Mouse (Mus musculus) myocyte (in vitro differentiated cells): ENCODE measurements around the gene Aff3. TPM values are rescaled to one million over a fixed set of nuclear protein-coding genes. Genes with fewer than 3 reads are reported as not detected.

Source experiments
- H3K27me3 ChIP-seq: one replicate; pipeline ENCODE4 v1.6.1; 2011; ENCODE audit not compliant: control insufficient read depth, insufficient read depth, insufficient read length
- H3K36me3 ChIP-seq: one replicate; pipeline ENCODE4 v1.6.1; 2011; ENCODE audit not compliant: control insufficient read depth, insufficient read depth
- H3K4me2 ChIP-seq: one replicate; pipeline ENCODE4 v1.6.1; 2011; ENCODE audit warnings: low read depth, control low read depth
- H3K4me3 ChIP-seq: one replicate; pipeline ENCODE4 v1.5.1; 2011; ENCODE audit warnings: mild to moderate bottlenecking, control low read depth, moderate library complexity
- H3K79me2 ChIP-seq: one replicate; pipeline ENCODE4 v1.6.1; 2011; ENCODE audit not compliant: control insufficient read depth, insufficient read depth
- H3ac ChIP-seq: one replicate; pipeline ENCODE4 v1.6.1; 2011; ENCODE audit not compliant: control insufficient read depth, insufficient read length
- CEBPB ChIP-seq: IDR thresholded peaks from 2 replicates; pipeline ENCODE4 v1.6.1; 2011; ENCODE audit warnings: mild to moderate bottlenecking, moderate library complexity; ENCODE audit not compliant: poor library complexity, insufficient read depth, severe bottlenecking
- E2F4 ChIP-seq: IDR thresholded peaks from one replicate; pipeline ENCODE4 v1.6.1; 2011; ENCODE audit warnings: mild to moderate bottlenecking, control low read depth, moderate library complexity; ENCODE audit not compliant: insufficient read depth
- MAX ChIP-seq: IDR thresholded peaks from one replicate; pipeline ENCODE4 v1.6.1; 2011; ENCODE audit warnings: low read depth, mild to moderate bottlenecking, control low read depth
- MYOD1 ChIP-seq, 3 experiments: IDR thresholded peaks; one replicate each; pipeline ENCODE4 v1.6.1; 2011; ENCODE audit warnings: control low read depth in 2 of 3, low read depth in 2 of 3, mild to moderate bottlenecking in 2 of 3, moderate library complexity in 1 of 3; ENCODE audit not compliant: insufficient read length in 2 of 3, control insufficient read depth in 1 of 3
- MYOG ChIP-seq, 3 experiments: IDR thresholded peaks; one replicate each; pipeline ENCODE4 v1.6.1; 2011; ENCODE audit warnings: control low read depth in 2 of 3, low read depth in 2 of 3, mild to moderate bottlenecking in 2 of 3; ENCODE audit not compliant: insufficient read length in 2 of 3, control insufficient read depth in 1 of 3, insufficient read depth in 1 of 3
- POLR2A ChIP-seq: IDR thresholded peaks from one replicate; pipeline ENCODE4 v1.6.1; 2011; ENCODE audit warnings: low read depth, mild to moderate bottlenecking, control low read depth, moderate library complexity; ENCODE audit not compliant: insufficient read length
- POLR2AphosphoS2 ChIP-seq: IDR thresholded peaks from one replicate; pipeline ENCODE4 v1.6.1; 2011; ENCODE audit warnings: low read depth, control low read depth; ENCODE audit not compliant: insufficient read length
- REST ChIP-seq: IDR thresholded peaks from one replicate; pipeline ENCODE4 v1.6.1; 2011; ENCODE audit warnings: mild to moderate bottlenecking, control low read depth, moderate library complexity; ENCODE audit not compliant: insufficient read depth, insufficient read length
- SRF ChIP-seq: IDR thresholded peaks from one replicate; pipeline ENCODE4 v1.6.1; 2011; ENCODE audit warnings: low read depth; ENCODE audit not compliant: control insufficient read depth, insufficient read length
- TCF12 ChIP-seq: IDR thresholded peaks from one replicate; pipeline ENCODE4 v1.6.1; 2011; ENCODE audit warnings: mild to moderate bottlenecking, control low read depth; ENCODE audit not compliant: poor library complexity, insufficient read depth, severe bottlenecking
- TCF3 ChIP-seq: IDR thresholded peaks from one replicate; pipeline ENCODE4 v1.6.1; 2011; ENCODE audit warnings: low read depth, control low read depth; ENCODE audit not compliant: insufficient read length
- USF1 ChIP-seq: IDR thresholded peaks from one replicate; pipeline ENCODE4 v1.6.1; 2011; ENCODE audit warnings: low read depth, mild to moderate bottlenecking, control low read depth, moderate library complexity
- polyA plus RNA-seq: library from polyadenylated mRNA; unstranded; fragments of >200 nt; fragmentation: generic; extraction: Trizol; gene quantifications from one replicate; pipeline ENCODE4 v1.2.1, GENCODE M21; 2012; ENCODE audit warnings: missing spikeins

Gene Aff3
- polyA plus RNA-seq, 1 experiment, result not detected

DNA sequence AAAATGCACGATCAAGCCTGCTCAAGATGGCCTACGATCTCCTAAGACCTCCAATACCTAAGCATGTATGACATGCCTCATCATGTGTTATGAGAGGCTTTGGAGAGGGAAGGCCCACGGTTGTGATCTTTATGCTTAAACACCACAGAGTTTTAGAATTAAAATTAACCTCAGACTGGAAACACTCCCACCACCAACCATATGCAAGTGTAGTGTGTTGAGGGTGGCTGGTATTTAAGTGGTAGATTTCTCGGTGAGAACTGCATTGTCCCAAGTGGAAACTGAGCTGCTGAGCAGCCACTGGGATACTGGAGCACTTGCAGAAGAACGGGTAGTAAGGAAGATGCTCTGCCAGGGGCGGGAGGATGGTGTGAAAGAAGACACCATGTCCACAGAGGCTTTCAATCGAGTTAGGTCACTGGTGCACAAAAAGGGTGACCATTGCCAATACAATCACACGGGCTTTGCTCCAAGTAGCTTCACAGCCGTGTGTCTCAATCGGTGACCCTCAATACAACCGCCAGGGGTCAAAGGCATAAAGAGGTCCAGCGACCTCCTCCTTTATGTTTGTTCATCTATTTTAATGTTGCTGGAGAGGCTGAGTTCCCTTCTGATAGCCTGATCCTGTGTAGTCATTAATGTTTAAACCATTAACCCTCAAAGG is 150.7 kb downstream of the Aff3 start:
- Histone ChIP-seq H3K36me3 (no peaks in the 10 kb centered on the region), H3ac (no peak overlapping the region), H3K79me2 (no peaks in the 10 kb centered on the region), H3K4me3 (no peak overlapping the region), H3K4me2 (no peak overlapping the region), H3K27me3 (no peaks in the 10 kb centered on the region)
- no peak for TF ChIP-seq MYOD1 (IDR thresholded peaks at IDR 0.05; ENCODE audit: control insufficient read depth in 1 of 3, insufficient read length in 2 of 3, low read depth in 2 of 3)
- no peak for TF ChIP-seq USF1
- no peak for TF ChIP-seq POLR2AphosphoS2
- TF ChIP-seq MAX, result no peak
- no peak for TF ChIP-seq POLR2A
- TF ChIP-seq TCF12, result no peak
- no peak for TF ChIP-seq SRF
- TF ChIP-seq E2F4, result no peak
- TF ChIP-seq REST, result no peak
- TF ChIP-seq MYOG (IDR thresholded peaks at IDR 0.05; ENCODE audit: control insufficient read depth in 1 of 3, insufficient read depth in 1 of 3, insufficient read length in 2 of 3, low read depth in 2 of 3), result no peak
- TF ChIP-seq CEBPB, result no peak
- TF ChIP-seq TCF3, result no peak

DNA sequence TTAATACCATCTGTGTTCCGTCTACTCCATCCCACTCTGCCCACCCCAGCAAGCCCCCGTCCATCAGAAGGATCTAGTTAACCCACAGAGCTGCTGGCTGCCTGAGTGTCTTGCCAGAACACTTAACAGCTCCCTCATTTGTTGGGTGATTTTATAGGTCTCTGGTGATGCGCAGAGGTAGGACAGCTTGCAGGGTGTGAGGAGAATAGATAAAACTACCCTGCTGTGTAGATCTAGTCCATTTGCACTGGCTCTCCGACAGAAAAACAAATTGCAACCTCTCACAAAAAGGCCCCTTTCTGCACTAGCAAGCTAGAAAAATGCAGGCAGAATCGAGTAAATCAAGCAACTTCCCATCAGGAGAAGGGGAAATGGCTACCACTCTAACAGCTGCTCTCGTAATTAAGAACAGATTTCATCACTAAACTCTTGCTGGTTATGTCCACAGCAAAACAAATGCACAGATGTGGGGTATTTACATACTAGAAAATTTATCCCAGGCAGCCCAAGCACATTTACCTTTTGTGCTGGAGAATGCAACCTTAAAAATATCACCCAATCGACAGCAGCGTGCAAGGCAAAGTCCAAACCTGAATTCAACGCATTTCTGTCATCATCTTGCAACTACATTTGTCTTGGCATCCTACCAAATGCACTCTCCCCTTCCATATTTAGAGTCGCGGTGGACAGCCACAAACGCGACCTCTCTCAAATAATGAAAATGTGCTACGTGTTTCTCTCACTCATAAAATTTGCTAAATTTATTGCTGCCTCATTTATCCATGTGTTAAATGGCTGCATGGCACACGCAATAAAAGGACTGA is 152.3 kb downstream of the Aff3 start:
- Histone ChIP-seq H3K27me3 (no peaks in the 10 kb centered on the region), H3K4me2 (no peak overlapping the region), H3ac (no peak overlapping the region), H3K4me3 (no peak overlapping the region), H3K79me2 (no peaks in the 10 kb centered on the region), H3K36me3 (no peaks in the 10 kb centered on the region)
- TF ChIP-seq POLR2AphosphoS2, result no peak
- TF ChIP-seq MAX, result no peak
- no peak for TF ChIP-seq POLR2A
- TF ChIP-seq USF1, result no peak
- no peak for TF ChIP-seq TCF12
- no peak for TF ChIP-seq TCF3

DNA sequence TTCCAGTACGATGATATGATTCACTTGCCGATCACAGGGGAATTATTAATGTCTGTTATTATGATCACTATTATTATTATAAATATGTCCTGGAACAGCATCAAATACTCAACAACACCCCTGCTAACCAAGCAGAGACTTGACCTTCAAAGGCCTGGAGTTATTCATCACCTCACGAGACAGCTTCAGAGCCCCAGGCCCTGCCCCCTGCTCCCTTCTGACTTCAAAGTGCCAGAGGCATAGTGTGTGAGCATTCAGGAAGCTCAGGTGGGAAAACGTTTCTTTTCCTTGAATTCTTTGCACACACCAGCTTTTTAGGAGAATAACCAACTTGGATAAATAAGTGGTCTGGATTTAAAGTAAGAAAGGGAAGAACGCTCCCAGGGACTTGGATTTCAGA is 153.7 kb downstream of the Aff3 start:
- TF ChIP-seq CEBPB (no peak), MYOG (IDR thresholded peaks at IDR 0.05; ENCODE audit: control insufficient read depth in 1 of 3, insufficient read depth in 1 of 3, insufficient read length in 2 of 3, low read depth in 2 of 3) (no peak), POLR2A (no peak), MYOD1 (IDR thresholded peaks at IDR 0.05; ENCODE audit: control insufficient read depth in 1 of 3, insufficient read length in 2 of 3, low read depth in 2 of 3) (no peak), USF1 (no peak), MAX (no peak), POLR2AphosphoS2 (no peak), TCF3 (no peak), REST (no peak), E2F4 (no peak)
- no peak overlapping the region for H3K4me2 ChIP-seq
- no peak overlapping the region for H3K4me3 ChIP-seq

DNA sequence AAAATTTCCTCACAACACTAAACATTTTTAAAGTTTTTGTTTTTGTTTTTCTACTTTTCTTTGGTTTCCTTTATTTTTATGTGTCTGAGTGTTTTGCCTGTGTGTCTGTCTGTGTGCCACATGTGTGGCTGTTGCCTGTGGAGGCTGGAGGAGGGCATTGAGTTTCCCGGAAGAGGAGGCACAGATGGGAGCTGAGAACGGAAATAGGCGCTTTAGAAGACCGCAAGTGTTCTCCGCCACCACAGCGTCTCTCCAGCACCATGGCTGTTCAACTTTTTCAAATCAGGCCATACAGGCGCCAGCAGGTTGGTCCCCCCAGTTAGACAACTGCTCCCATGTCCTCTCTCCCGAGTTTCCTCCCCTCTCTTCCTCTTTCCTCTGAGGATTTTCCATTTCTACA is 155.5 kb downstream of the Aff3 start:
- no peaks in the 10 kb centered on the region for H3K36me3 ChIP-seq
- TF ChIP-seq MAX, result no peak
- no peak for TF ChIP-seq SRF
- TF ChIP-seq E2F4, result no peak
- no peak for TF ChIP-seq MYOG (IDR thresholded peaks at IDR 0.05; ENCODE audit: control insufficient read depth in 1 of 3, insufficient read depth in 1 of 3, insufficient read length in 2 of 3, low read depth in 2 of 3)
- no peak for TF ChIP-seq USF1
- no peak overlapping the region for H3K4me3 ChIP-seq
- no peak overlapping the region for H3ac ChIP-seq
- H3K79me2 ChIP-seq, result no peaks in the 10 kb centered on the region
- no peaks in the 10 kb centered on the region for H3K27me3 ChIP-seq
- H3K4me2 ChIP-seq, result no peak overlapping the region

More for the DNA sequence above, 153.7 kb downstream of the Aff3 start:
- H3K36me3 ChIP-seq, result no peaks in the 10 kb centered on the region
- no peaks in the 10 kb centered on the region for H3K79me2 ChIP-seq
- no peak overlapping the region for H3ac ChIP-seq
- no peaks in the 10 kb centered on the region for H3K27me3 ChIP-seq

GRCm38 (mm10) chr1:38507636-38508179 is 157.0 kb downstream of the Aff3 start:
- H3ac ChIP-seq, result no peak overlapping the region
- no peaks in the 10 kb centered on the region for H3K36me3 ChIP-seq
- H3K79me2 ChIP-seq, result no peaks in the 10 kb centered on the region
- TF ChIP-seq E2F4 (no peak), MYOD1 (IDR thresholded peaks at IDR 0.05; ENCODE audit: control insufficient read depth in 1 of 3, insufficient read length in 2 of 3, low read depth in 2 of 3) (no peak), TCF12 (no peak), USF1 (no peak), MYOG (IDR thresholded peaks at IDR 0.05; ENCODE audit: control insufficient read depth in 1 of 3, insufficient read depth in 1 of 3, insufficient read length in 2 of 3, low read depth in 2 of 3) (no peak), CEBPB (no peak), POLR2A (no peak), POLR2AphosphoS2 (no peak), MAX (no peak), REST (no peak), SRF (no peak), TCF3 (no peak)
- no peaks in the 10 kb centered on the region for H3K27me3 ChIP-seq
- H3K4me2 ChIP-seq, result no peak overlapping the region
- H3K4me3 ChIP-seq, result no peak overlapping the region
